Mouse (Mus musculus) frontal cortex, postnatal 14 days (tissue): ENCODE measurements around the gene Nicn1.
"Not testable (repeated sequence)": the region's sequence is repeated elsewhere in the genome, so short reads cannot be mapped to it uniquely, and the experiment has no call there.

Source experiments
- DNase-seq, 2 experiments: peaks; one replicate each; pipeline ENCODE4 v3.0.0; 2022; ENCODE audit warnings: low spot score in 2 of 2

Nicn1 gene

GRCm38 (mm10) chr9:108278697-108279450 is 11.4 kb upstream of the Nicn1 start:
- no peak for DNase-seq

GRCm38 (mm10) chr9:108280071-108280828 is 10.0 kb upstream of the Nicn1 start:
- no peak for DNase-seq

- peak in 1 of 2 experiments; percentile 57 for DNase-seq
These were observed 5.8 kb upstream of the Nicn1 start for GRCm38 (mm10) chr9:108284410-108284809.

GRCm38 (mm10) chr9:108287526-108288238 is 2.5 kb upstream of the Nicn1 start:
- not testable (repeated sequence) for DNase-seq

GRCm38 (mm10) chr9:108289347-108289746 is 882 bp upstream of the Nicn1 start:
- no peak for DNase-seq

- DNase-seq = no peak
These were observed 544 bp downstream of the Nicn1 start for GRCm38 (mm10) chr9:108290773-108291172.

GRCm38 (mm10) chr9:108296453-108297355 is 6.5 kb downstream of the Nicn1 start, which contains the start of gene Amt:
Gene Amt (plus strand): TSS chr9:108296853.
- peak in 1 of 2 experiments; percentile 21 for DNase-seq

GRCm38 (mm10) chr9:108301853-108302252 is 11.6 kb downstream of the Nicn1 start:
- DNase-seq = no peak

- no peak for DNase-seq
These were observed 14.5 kb downstream of the Nicn1 start for GRCm38 (mm10) chr9:108304716-108305115.

GRCm38 (mm10) chr9:108305170-108305569 is 14.9 kb downstream of the Nicn1 start:
- peak in 1 of 2 experiments; percentile 16 for DNase-seq

- DNase-seq = peak; percentile 98 to 100
These were observed 15.6 kb downstream of the Nicn1 start, which contains the start of the genes Rhoa and Tcta for GRCm38 (mm10) chr9:108305629-108306520. Gene Rhoa (plus strand): TSS chr9:108306129. Gene Tcta (minus strand): TSS chr9:108306160.

GRCm38 (mm10) chr9:108306571-108306980 is 16.3 kb downstream of the Nicn1 start:
- no peak for DNase-seq

GRCm38 (mm10) chr9:108307021-108307807 is 17.0 kb downstream of the Nicn1 start:
- no peak for DNase-seq

GRCm38 (mm10) chr9:108308141-108308540 is 17.9 kb downstream of the Nicn1 start:
- no peak for DNase-seq

GRCm38 (mm10) chr9:108317572-108317971 is 27.3 kb downstream of the Nicn1 start:
- no peak for DNase-seq

- no peak for DNase-seq
These were observed 28.2 kb downstream of the Nicn1 start for GRCm38 (mm10) chr9:108318462-108318861.

GRCm38 (mm10) chr9:108322054-108322453 is 31.8 kb downstream of the Nicn1 start:
- DNase-seq = not testable (repeated sequence)

- no peak for DNase-seq
These were observed 34.6 kb downstream of the Nicn1 start for GRCm38 (mm10) chr9:108324784-108325183.

- no peak for DNase-seq
These were observed 35.6 kb downstream of the Nicn1 start for GRCm38 (mm10) chr9:108325811-108326210.
